Mouse (Mus musculus): ENCODE data around the gene Gsto1.
A peak's percentile ranks its signal among the peaks of the same experiment; 100 is the strongest.

The Gsto1 gene

DNA sequence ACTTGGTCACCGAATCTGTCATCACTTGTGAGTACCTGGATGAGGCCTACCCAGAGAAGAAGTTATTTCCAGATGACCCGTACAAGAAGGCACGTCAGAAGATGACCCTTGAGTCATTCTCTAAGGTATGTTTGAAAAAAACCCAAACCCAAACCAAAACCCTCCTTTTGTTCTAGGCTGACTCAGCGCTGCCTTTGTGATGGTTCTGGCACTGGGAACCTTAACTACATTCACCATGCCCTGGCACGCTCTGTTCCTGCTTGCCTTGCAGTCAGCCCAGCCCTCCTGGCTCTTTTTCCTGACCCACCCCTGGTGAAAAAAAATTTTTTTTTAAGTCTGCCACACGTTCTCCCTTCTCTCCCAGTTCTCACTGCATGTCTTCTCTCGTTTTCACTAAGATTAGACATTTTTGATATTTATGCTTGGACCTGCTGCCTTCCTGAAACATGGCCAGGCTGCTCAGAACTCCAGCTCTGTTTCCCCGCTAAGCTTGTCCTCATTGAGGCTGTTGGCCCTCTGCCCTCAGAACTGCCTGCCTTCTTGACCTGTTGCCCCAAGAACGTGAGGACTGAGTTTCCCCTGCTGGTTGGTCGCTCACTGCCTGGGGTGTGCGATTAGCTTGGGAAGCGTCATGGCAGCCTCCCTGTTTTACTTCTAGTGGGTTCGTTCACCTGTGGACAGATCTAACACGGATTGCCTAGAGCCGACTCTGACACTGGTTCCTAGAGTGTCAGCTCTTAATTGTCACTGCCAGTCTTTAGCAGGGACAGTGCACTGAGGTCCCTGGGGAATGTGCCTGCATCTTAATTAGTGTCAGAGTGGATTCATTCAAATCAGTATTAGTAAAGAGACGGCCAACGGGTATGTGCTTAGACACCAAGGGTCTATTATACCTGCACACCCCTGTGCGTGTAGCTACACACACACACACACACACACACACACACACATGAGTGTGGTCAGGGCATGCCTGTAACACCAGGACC is 3.5 kb downstream of the Gsto1 start:
- DNase-seq, result peak in 1 of 2 experiments; percentile 29

DNA sequence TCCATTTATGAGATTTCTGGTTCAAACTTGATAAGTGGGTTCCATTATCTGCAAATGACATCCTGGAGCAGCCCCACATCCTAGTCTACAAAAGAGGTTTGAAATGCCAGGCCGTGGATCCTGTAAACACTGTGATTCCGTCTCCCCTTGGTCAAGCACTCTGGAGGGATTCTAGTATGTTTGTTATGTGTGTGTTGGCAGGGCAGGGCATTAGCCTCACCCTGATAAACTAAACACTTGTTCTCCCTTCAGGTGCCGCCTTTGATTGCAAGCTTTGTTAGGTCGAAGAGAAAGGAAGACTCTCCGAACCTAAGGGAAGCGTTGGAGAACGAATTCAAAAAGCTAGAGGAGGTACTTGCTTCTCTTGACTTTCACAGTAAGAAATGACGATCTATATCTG is 4.4 kb downstream of the Gsto1 start:
- no peak for DNase-seq

DNA sequence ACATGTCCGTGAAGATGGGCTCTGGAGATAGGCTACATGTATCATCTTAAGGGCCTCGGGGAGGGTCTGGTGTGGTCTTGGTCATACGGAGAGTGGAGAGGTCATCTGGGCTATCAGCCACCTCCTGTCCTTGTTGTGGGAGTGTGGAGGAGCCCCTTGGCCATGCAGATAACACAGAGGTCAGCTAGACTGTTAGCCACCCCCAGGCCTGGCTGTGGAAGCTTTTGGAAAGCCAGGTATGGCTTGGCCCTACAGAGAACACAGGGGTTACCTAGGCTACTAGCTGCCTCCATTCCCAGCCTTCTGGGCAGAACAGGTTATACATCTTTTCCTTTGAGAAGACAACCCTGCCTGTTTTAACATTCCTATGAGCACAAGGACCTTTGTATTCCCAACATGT is 7.8 kb downstream of the Gsto1 start:
- no peak for DNase-seq

DNA sequence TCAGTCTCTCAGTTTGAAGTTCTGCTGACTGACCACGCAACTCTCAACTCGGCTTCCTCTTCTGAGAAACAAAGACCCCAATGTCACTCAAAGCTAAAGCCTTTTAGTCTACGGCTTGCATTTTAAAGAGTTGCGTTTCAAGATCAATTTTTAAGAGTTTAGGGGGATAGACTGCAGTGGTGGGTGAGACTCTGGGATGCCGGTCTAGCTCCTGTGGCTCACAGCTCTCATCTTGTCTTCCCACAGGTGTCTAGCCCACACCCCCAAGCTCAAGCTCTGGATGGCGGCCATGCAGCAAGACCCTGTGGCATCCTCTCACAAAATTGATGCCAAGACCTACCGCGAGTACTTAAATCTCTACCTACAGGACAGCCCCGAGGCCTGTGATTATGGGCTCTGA is 9.3 kb downstream of the Gsto1 start:
- DNase-seq, result no peak

DNA sequence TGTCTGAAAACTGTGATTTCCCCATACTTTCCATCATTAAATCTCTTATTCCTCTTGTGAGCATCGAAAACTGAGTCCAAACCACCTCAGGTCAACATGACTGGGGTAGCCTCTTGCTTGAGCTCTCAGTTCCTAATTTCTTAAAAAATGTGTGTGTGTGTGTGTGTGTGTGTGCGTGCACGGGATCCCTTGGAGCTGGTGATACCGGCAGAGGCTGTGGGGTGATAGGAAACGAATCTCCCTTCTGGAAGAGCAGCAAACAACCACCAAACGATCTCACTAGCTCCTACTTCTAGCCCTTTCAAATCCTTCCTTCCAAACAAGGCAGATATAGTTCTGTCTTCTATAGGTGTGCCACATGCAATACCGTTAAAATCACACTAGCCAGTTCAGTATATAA is 10.0 kb downstream of the Gsto1 start:
- no peak for DNase-seq

DNA sequence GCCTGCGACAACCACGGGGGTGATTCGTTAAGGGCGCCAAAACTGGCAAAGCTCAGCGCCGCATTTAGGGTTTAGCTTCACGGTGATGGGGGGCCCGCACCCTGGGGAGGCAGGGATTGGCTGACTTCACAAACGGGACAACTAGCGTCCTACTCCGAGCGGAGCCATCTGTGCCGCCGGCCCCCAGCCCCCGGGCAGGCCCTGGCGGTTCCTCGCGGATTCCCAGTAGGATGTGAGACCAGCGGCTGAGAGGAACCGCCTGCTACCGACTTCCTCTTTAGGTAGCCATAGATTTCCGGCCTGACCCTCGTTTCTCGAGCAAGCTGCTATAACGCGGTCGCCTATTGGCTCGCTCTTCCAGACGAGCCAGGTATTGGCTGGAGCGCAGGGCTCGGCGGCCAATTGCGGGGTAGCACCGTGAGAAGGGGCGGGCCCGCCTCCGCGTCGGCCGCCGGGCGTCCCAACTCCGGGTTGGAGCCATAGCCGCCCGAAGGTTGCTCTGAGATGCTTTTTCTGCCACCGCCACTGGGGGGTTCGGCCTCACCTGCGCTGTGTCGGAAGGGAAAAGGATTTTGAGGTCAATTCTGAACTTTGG is 10.7 kb downstream of the Gsto1 start, which contains the start of gene Gsto2:
Gene Gsto2 (plus strand): TSS at position 182 of the 595 bp plus-strand sequence.
- DNase-seq, result peak; percentile 92 to 98

DNA sequence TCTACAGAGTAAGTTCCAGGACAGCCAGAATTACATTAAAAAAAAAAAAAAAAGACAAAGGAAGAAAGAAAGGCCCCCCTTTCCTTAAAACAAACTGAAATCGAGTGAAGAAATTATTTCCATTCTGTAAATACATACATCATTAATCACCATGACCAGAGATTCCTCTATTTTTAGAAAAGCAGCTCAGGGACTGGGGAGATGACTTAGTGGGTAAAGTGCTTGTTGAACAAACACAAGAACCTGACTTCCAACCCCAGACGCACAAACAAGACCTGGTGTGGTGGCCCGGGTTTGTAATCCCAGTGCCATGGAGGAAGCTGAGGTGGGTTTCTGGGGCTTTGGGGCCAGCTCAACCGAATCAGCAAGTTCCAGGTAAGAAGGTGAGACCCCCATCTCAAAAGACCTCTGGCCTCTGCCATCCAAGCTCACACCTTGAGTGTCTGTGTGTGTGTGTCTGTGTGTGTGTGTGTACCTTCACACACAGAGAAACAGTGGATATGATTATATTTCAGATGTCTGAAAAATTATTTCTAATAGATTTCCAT is 12.9 kb downstream of the Gsto1 start:
- no peak for DNase-seq

DNA sequence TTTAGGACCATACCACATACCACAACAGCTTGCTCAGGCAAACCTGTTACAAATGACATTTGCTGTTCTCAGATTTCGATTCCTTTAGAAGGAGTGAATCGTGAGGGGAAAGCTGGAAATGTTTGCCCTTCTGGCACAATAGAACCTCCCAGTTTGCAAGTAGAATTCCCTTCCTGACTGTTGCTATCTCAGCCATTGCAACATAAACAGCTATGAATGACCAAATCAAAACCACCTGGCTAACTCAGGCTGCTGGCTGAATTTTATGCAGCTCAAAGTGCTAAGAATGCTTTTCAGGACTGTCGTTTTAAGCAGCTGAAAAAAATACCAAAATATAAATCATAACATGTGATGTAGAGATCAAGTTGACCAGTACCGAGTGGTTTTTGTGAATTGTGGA is 14.2 kb downstream of the Gsto1 start:
- no peak for DNase-seq

DNA sequence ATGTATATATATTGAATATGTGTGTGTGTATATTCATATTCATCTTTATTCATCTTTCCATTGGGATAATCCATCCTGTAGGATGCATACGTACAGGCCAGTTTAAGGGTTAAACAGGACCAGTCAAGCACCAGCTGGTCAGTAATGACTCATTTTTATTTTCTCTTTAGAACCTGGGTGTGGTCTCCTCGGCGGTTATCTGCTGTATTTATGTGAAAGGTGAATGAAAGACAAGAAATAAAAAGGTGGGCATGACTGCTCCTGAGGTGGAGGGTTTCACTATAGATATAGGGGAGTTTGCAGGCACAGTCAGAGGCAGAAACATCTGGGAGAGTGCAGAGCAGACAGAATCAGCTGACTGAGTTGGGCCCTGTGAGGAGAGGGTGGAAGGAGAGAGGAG is 14.7 kb downstream of the Gsto1 start:
- no peak for DNase-seq

DNA sequence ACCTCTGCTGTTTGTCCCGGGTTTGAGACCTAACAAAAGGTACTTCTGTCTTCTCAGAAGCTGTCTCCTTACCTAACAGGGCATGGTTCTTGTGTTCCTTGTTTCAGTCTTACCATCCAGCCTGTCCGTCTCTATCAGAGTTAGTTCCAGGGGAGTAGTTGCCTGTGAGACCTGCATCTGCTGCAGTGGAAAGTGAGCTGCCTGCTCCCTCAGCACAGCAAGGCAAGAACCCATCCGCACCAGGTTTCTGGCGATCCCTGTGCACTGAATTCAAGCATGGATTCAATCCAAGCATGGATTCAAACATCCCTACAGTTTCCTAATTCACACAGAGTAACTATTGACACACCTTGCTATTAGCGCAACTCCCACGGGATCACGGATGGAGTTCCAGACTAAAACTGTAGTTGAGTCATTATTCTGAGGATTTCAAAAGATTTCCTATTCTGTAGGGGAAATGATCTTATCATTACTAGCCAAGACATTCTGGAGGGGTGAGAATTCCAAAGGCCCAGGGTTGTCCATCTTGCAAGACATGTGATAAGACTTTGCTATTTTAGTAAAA is 15.4 kb downstream of the Gsto1 start:
- DNase-seq, result no peak

DNA sequence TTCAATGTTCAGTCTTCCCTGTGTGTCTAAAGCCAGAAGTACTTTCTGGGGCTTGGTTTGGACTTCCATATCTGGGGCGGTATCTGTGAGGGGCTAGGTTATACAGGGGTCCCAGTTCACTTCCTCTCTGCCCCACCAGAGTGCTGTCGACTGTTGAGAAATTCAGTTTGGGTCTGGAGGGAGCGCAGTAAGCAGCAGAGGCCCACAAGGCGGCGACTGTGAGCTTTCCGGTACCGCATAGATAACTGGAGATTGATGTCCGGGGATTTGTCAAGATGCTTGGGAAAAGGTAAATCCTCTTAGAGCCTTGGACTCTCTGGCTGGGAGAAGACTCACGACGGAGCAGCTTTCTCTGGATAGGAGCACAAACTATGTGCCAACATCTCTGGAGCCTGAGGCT is 16.7 kb downstream of the Gsto1 start:
- DNase-seq, result no peak

DNA sequence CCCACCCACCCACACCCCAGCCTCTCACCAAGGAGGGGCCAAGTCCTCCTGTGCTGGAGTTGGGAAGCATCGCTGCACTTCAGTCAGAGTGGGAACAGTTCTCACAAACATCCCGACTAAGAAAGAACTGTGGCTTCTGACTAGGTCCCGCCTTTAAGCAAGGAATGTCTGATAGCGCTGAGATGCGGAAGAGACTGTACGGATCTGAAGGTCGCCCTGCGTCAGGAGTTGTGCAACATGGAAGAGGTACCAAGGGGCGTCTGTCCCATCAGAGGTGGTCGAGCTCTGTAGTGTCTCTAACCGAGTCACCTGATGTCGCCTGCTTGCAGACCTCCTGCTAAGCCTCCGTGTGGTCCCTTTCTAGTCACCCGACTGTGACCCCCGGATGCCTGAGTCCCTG is 21.5 kb downstream of the Gsto1 start:
- DNase-seq, result no peak

DNA sequence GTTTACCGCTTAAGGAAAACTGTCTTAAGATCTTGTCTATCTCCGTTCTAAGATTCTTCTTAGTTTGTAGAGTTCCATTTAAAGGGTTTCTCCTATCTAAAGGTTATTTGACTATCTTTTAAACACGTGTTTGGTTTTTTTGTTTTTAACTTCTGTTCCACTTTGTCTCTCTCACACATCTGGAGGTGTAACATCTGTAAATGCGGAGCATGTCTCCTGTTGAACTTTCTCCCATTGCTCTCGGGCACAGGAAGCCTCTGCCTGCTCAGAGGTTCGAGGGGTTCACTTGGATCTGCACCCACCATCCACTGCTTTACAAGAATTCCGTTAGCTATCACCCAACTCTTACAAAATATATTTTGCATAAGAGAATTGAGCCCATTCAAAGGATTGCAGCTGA is 26.8 kb downstream of the Gsto1 start:
- DNase-seq, result no peak

DNA sequence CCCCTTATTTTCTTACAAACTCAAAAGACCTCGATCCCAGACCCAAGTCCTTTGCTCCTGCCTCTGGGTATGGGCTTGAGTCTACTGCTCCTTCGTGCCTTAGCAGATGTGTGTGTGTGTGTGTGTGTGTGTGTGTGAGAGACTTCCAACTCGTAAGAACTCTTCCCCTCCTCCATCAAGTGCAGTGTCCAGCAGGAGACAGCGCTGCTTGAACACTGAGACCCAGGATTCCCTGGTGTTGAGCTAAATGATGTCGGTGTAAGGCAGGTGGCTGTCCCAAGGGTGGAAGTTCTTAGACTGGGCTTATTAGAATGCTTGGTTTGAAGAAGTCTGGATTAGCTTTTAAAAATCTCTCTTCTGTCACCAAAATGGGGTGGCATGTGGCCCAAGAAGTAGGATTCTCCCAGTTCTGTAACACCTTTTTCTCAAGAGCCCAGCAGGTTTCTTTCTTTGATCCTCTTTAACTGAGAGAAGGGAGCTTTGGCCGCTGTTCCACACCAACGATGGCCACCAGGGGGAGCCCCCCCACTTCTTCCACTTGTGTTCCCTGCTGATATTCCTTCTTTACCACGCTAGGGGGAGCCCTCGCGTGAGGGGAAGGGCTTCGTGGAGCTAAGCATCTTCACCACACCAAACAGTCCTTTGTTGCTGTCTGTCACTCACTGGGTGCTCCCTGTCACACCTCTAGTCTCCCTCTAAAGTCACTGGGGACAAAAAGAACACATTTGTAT is 27.5 kb downstream of the Gsto1 start:
- DNase-seq, result peak; percentile 81 to 88

DNA sequence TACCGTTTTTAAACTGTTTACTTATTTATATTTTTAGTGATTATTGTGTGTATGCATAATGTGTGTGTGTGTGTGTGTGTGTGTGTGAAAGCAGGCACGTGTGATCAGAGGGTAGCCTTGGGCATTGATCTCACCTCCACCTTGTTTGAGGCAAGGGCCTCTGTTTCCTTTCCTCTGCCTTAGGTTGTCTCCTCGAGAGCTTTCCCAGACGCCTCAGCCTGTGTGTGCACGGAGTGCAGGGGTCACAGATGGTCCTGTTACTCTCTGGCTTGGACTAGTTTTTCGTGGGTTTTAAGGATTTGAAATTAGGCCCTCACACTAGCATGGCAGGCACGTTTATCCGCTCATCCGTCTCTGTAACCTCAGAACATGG is 28.1 kb downstream of the Gsto1 start:
- DNase-seq, result no peak

DNA sequence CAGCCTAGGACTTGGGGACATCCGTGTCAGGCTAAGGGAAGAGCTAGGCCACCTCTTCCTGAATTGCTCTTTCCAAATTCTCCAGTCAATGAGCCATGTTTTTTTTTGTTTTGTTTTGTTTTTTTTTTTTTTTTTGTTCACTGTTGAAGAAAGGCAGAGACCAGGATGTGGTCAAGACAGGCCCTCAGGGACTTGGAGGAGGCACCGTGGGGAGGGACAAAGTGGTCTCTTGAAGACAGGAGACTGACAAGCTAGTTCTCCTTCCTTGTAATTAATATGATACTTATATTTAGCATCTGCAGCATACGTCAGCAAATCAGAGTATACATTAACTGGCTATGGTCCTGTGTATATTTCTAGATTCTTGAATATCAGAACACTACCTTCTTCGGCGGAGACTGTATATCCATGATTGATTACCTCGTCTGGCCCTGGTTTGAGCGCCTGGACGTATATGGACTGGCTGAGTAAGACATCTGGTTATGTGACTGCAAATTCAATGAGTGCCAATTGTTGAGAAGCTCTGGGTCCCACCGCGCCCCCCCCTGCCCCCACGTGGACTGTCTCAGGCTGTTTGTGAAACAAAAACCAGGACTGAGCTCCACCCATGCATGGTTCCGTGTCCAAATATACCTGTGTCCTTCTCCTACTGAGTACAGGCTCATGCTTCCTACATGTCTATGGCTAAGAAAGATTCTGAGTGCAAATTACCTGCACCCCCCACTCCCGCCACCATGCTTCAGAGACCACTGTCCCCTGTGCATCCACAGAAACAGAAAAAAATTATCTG is 29.7 kb downstream of the Gsto1 start:
- DNase-seq, result no peak

DNA sequence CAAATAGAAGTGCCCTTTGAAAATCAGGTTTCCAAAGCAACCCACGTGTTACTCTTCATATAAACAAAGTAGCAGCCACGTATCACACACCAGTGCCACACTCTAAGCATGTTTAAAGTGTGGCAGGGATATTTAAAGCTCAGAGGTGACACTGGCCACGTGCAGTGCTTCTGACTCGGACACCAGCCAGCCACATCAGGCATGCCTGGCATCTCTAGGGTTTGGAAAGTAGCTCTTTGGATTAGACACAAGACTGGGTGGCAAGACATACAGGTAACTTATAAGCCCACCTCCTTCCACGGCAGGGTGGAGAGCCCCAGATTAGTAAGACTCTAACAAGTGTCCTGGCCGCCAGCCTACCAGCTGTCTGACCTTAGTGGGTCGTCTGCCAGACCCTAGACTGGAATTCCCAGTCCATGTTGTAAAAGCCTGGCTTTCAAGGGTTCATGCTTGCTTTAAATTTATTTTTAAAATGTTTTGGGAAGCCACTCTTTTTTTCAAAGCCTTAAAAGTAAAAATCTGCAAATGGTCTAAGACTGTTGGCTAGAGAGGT is 30.5 kb downstream of the Gsto1 start:
- DNase-seq, result no peak

DNA sequence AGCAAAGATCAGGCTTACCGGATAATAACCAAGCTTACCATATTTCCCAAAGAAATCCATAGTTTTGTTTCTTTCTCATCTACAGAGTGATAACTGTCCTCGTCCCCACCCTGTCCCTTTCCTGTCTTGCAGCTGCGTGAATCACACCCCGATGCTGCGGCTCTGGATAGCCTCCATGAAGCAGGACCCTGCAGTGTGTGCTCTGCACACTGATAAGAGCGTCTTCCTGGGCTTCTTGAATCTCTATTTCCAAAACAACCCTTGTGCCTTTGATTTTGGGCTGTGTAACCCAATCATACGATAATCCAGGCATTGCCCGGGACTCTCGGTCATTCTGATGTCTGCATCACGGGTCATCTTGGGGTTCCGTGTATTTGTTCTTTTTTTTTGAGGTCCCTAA is 31.1 kb downstream of the Gsto1 start:
- DNase-seq, result no peak

DNA sequence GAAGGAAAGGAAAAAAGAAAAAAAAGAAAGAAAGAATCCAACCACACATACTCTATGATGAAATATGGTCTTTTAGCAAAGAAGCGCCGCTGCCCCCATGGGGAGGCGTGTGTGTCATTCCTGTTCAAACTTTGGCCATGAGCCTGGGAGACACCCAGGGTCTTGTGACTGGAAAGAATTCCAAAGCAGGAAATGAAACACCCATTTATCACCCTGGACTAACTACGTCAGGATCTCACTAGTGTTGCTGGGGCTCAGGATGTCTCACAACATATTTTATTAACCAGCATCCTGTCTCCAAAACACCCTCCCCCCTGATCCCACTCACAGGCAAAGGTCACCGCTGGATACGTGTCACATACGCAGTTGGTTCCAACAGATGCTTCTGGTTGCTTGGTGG is 31.8 kb downstream of the Gsto1 start:
- DNase-seq, result peak; percentile 78 to 87

DNA sequence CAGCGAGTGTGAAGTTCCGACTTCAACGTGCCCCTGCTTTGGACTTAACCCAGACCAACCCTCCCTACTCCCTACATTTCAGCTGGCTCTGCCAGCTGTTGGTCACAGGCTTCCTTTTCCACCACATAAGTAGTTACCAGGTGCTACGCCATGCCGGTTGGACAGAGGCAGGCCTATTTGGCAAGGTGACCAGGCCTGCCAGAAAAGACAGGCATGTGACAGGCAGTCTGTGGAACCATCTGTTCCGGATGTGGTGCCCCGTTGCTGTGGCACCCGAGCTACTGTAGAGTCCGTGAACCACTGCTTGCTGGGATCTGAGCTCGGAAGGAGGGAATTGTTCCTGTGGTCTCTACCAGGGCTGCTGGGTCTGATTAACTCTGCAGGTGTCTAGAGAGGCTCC is 32.6 kb downstream of the Gsto1 start:
- peak in 1 of 2 experiments; percentile 62 for DNase-seq

DNA sequence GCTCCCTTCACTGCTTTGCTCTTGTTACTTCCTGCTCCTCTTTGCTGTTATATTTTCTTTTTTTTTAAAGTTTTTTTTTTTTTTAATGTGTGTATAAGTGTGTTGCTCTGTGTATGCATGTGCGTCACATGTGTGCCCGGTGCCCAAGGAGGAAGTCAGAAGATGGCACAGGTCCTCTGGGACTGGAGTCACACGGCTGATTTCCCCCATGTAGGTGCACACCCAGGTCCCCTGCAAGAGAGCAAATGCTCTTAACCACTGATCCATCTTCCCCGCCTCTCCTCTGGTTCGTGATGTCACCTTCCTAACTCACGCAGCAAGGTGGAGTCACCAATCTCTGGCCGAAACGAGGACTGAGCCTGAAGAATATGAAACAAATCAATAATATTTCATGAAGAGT is 33.3 kb downstream of the Gsto1 start:
- no peak for DNase-seq
